Mouse (Mus musculus) myocyte (in vitro differentiated cells): Measurements from ENCODE around the gene Tmem59l. TPM values are rescaled to one million over a fixed set of nuclear protein-coding genes. Genes with fewer than 3 reads are reported as not detected.
A peak's percentile ranks its signal among the peaks of the same experiment; 100 is the strongest.

Experiments used
- H3K27me3 ChIP-seq: one replicate; pipeline ENCODE4 v1.6.1; 2011; ENCODE audit not compliant: control insufficient read depth, insufficient read depth, insufficient read length
- H3K36me3 ChIP-seq: one replicate; pipeline ENCODE4 v1.6.1; 2011; ENCODE audit not compliant: control insufficient read depth, insufficient read depth
- H3K4me2 ChIP-seq: one replicate; pipeline ENCODE4 v1.6.1; 2011; ENCODE audit warnings: low read depth, control low read depth
- H3K4me3 ChIP-seq: one replicate; pipeline ENCODE4 v1.5.1; 2011; ENCODE audit warnings: mild to moderate bottlenecking, control low read depth, moderate library complexity
- H3K79me2 ChIP-seq: one replicate; pipeline ENCODE4 v1.6.1; 2011; ENCODE audit not compliant: control insufficient read depth, insufficient read depth
- H3ac ChIP-seq: one replicate; pipeline ENCODE4 v1.6.1; 2011; ENCODE audit not compliant: control insufficient read depth, insufficient read length
- CEBPB ChIP-seq: IDR thresholded peaks from 2 replicates; pipeline ENCODE4 v1.6.1; 2011; ENCODE audit warnings: mild to moderate bottlenecking, moderate library complexity; ENCODE audit not compliant: poor library complexity, insufficient read depth, severe bottlenecking
- E2F4 ChIP-seq: IDR thresholded peaks from one replicate; pipeline ENCODE4 v1.6.1; 2011; ENCODE audit warnings: mild to moderate bottlenecking, control low read depth, moderate library complexity; ENCODE audit not compliant: insufficient read depth
- MAX ChIP-seq: IDR thresholded peaks from one replicate; pipeline ENCODE4 v1.6.1; 2011; ENCODE audit warnings: low read depth, mild to moderate bottlenecking, control low read depth
- MYOD1 ChIP-seq, 3 experiments: IDR thresholded peaks; one replicate each; pipeline ENCODE4 v1.6.1; 2011; ENCODE audit warnings: control low read depth in 2 of 3, low read depth in 2 of 3, mild to moderate bottlenecking in 2 of 3, moderate library complexity in 1 of 3; ENCODE audit not compliant: insufficient read length in 2 of 3, control insufficient read depth in 1 of 3
- MYOG ChIP-seq, 3 experiments: IDR thresholded peaks; one replicate each; pipeline ENCODE4 v1.6.1; 2011; ENCODE audit warnings: control low read depth in 2 of 3, low read depth in 2 of 3, mild to moderate bottlenecking in 2 of 3; ENCODE audit not compliant: insufficient read length in 2 of 3, control insufficient read depth in 1 of 3, insufficient read depth in 1 of 3
- POLR2A ChIP-seq: IDR thresholded peaks from one replicate; pipeline ENCODE4 v1.6.1; 2011; ENCODE audit warnings: low read depth, mild to moderate bottlenecking, control low read depth, moderate library complexity; ENCODE audit not compliant: insufficient read length
- POLR2AphosphoS2 ChIP-seq: IDR thresholded peaks from one replicate; pipeline ENCODE4 v1.6.1; 2011; ENCODE audit warnings: low read depth, control low read depth; ENCODE audit not compliant: insufficient read length
- REST ChIP-seq: IDR thresholded peaks from one replicate; pipeline ENCODE4 v1.6.1; 2011; ENCODE audit warnings: mild to moderate bottlenecking, control low read depth, moderate library complexity; ENCODE audit not compliant: insufficient read depth, insufficient read length
- SRF ChIP-seq: IDR thresholded peaks from one replicate; pipeline ENCODE4 v1.6.1; 2011; ENCODE audit warnings: low read depth; ENCODE audit not compliant: control insufficient read depth, insufficient read length
- TCF12 ChIP-seq: IDR thresholded peaks from one replicate; pipeline ENCODE4 v1.6.1; 2011; ENCODE audit warnings: mild to moderate bottlenecking, control low read depth; ENCODE audit not compliant: poor library complexity, insufficient read depth, severe bottlenecking
- TCF3 ChIP-seq: IDR thresholded peaks from one replicate; pipeline ENCODE4 v1.6.1; 2011; ENCODE audit warnings: low read depth, control low read depth; ENCODE audit not compliant: insufficient read length
- USF1 ChIP-seq: IDR thresholded peaks from one replicate; pipeline ENCODE4 v1.6.1; 2011; ENCODE audit warnings: low read depth, mild to moderate bottlenecking, control low read depth, moderate library complexity
- polyA plus RNA-seq: library from polyadenylated mRNA; unstranded; fragments of >200 nt; fragmentation: generic; extraction: Trizol; gene quantifications from one replicate; pipeline ENCODE4 v1.2.1, GENCODE M21; 2012; ENCODE audit warnings: missing spikeins

Tmem59l gene
- polyA plus RNA-seq, 1 experiment: 0.04 TPM

- Histone ChIP-seq H3ac (peak overlapping the region; percentile 23), H3K4me3 (peak overlapping the region; percentile 60), H3K4me2 (peak overlapping the region; percentile 52), H3K27me3 (no peaks in the 10 kb centered on the region), H3K79me2 (peaks cover 35% of the 10 kb centered on the region), H3K36me3 (peaks cover 10% of the 10 kb centered on the region)
- no peak for TF ChIP-seq E2F4
- no peak for TF ChIP-seq POLR2A
- peak; percentile 57 for TF ChIP-seq POLR2AphosphoS2
These were observed 19.9 kb upstream of the Tmem59l start for GRCm38 (mm10) chr8:70507027-70507393.

- H3K79me2 ChIP-seq: peaks cover 30% of the 10 kb centered on the region
- peaks cover 10% of the 10 kb centered on the region for H3K36me3 ChIP-seq
- no peaks in the 10 kb centered on the region for H3K27me3 ChIP-seq
- peak within 1 kb of the TSS; percentile 60 for H3K4me3 ChIP-seq
- peak within 1 kb of the TSS; percentile 23 for H3ac ChIP-seq
- TF ChIP-seq POLR2A: peak; percentile 78
- peak in 2 of 3 experiments; percentile 10 to 39 for TF ChIP-seq MYOG (IDR thresholded peaks at IDR 0.05; ENCODE audit: control insufficient read depth in 1 of 3, insufficient read depth in 1 of 3, insufficient read length in 2 of 3, low read depth in 2 of 3)
- TF ChIP-seq REST: no peak
- peak in 1 of 3 experiments; percentile 36 for TF ChIP-seq MYOD1 (IDR thresholded peaks at IDR 0.05; ENCODE audit: control insufficient read depth in 1 of 3, insufficient read length in 2 of 3, low read depth in 2 of 3)
- peak; percentile 59 for TF ChIP-seq E2F4
- peak; percentile 95 for TF ChIP-seq POLR2AphosphoS2
- no peak for TF ChIP-seq TCF12
- TF ChIP-seq SRF: no peak
- no peak for TF ChIP-seq MAX
- TF ChIP-seq TCF3: peak; percentile 15
- TF ChIP-seq CEBPB: no peak
- no peak for TF ChIP-seq USF1
- H3K4me2 ChIP-seq: peak within 1 kb of the TSS; percentile 95
These were observed 19.3 kb upstream of the Tmem59l start, which contains the start of gene Rex1bd for GRCm38 (mm10) chr8:70506328-70507026. TSS of gene Rex1bd (minus strand) at chr8:70506752.

GRCm38 (mm10) chr8:70505698-70506327 lies 18.7 kb upstream of the Tmem59l start:
- no peak for TF ChIP-seq TCF12
- TF ChIP-seq USF1: peak; percentile 81
- no peak for TF ChIP-seq POLR2A
- peak in 1 of 3 experiments; percentile 45 for TF ChIP-seq MYOD1 (IDR thresholded peaks at IDR 0.05; ENCODE audit: control insufficient read depth in 1 of 3, insufficient read length in 2 of 3, low read depth in 2 of 3)
- TF ChIP-seq MYOG (IDR thresholded peaks at IDR 0.05; ENCODE audit: control insufficient read depth in 1 of 3, insufficient read depth in 1 of 3, insufficient read length in 2 of 3, low read depth in 2 of 3): peak in 1 of 3 experiments; percentile 52
- Histone ChIP-seq H3K36me3 (peaks cover 10% of the 10 kb centered on the region), H3K79me2 (peaks cover 25% of the 10 kb centered on the region), H3K27me3 (no peaks in the 10 kb centered on the region), H3K4me3 (peak overlapping the region; percentile 60), H3K4me2 (peak overlapping the region; percentile 95), H3ac (peak overlapping the region; percentile 23)

DNA sequence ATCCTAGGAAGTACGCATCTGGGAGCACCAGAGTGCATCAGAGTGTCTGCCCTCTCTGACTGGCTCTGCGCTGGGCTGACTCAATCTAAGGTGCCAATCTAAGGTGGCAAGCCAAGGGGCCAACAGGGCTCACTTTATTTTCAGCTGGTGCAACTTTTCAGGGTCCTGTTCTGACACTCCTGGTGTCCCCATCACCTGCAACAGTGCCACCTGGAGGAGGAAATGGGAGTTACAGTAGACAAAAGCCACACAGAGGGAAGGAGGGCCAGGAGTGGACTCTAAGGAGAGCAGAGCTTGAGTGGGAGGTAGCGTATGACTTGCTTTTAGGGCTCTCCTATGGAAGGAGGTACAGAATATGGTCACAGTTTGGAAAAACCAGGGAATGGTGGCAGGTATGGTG lies 17.7 kb upstream of the Tmem59l start:
- peaks cover 22% of the 10 kb centered on the region for H3K79me2 ChIP-seq
- peaks cover 10% of the 10 kb centered on the region for H3K36me3 ChIP-seq
- no peak for TF ChIP-seq TCF12
- peak in 1 of 3 experiments; percentile 23 for TF ChIP-seq MYOD1 (IDR thresholded peaks at IDR 0.05; ENCODE audit: control insufficient read depth in 1 of 3, insufficient read length in 2 of 3, low read depth in 2 of 3)
- TF ChIP-seq SRF: no peak
- TF ChIP-seq E2F4: no peak
- peak overlapping the region; percentile 95 for H3K4me2 ChIP-seq
- peak overlapping the region; percentile 60 for H3K4me3 ChIP-seq
- H3K27me3 ChIP-seq: no peaks in the 10 kb centered on the region
- no peak overlapping the region for H3ac ChIP-seq

DNA sequence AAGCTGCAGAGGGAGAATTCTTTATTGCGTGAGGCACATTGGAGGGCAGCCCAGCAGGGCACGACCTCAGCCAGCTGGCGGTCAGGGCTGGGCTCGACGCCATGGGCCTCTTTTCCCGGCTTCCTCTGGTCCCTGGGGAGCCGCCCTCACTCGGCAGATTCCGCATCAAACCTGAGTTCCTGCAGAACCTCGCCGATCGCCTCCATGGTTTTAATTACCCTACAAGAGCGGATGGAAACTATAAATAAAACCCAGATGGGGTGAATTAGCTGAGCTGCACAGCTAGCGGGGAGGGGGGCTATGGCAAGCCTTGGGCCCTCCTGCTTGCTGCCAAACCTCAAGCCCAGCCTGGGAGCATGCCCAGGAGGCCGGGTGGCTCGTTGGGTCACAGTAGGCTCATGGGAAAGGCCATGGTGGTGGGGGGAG lies 17.1 kb upstream of the Tmem59l start:
- peak overlapping the region; percentile 95 for H3K4me2 ChIP-seq
- H3K27me3 ChIP-seq: no peaks in the 10 kb centered on the region
- H3K4me3 ChIP-seq: peak overlapping the region; percentile 60
- peaks cover 16% of the 10 kb centered on the region for H3K79me2 ChIP-seq
- no peak overlapping the region for H3ac ChIP-seq
- peak; percentile 28 for TF ChIP-seq TCF12
- TF ChIP-seq CEBPB: 0 out of 2 replicates have a peak, but pooled peaks have one; percentile 3
- TF ChIP-seq MAX: no peak
- no peak for TF ChIP-seq TCF3
- peak in 2 of 3 experiments; percentile 81 to 92 for TF ChIP-seq MYOD1 (IDR thresholded peaks at IDR 0.05; ENCODE audit: control insufficient read depth in 1 of 3, insufficient read length in 2 of 3, low read depth in 2 of 3)
- peak; percentile 79 for TF ChIP-seq POLR2AphosphoS2
- TF ChIP-seq USF1: no peak
- TF ChIP-seq SRF: no peak
- peak in 2 of 3 experiments; percentile 63 to 89 for TF ChIP-seq MYOG (IDR thresholded peaks at IDR 0.05; ENCODE audit: control insufficient read depth in 1 of 3, insufficient read depth in 1 of 3, insufficient read length in 2 of 3, low read depth in 2 of 3)
- peaks cover 10% of the 10 kb centered on the region for H3K36me3 ChIP-seq
